Mouse (Mus musculus) central nervous system, embryonic 18 days (tissue): Measurements from ENCODE around the gene Cntn3. TPM values are rescaled to one million over a fixed set of nuclear protein-coding genes. Genes with fewer than 3 reads are reported as not detected.

Experiments
- polyA plus RNA-seq: library from polyadenylated mRNA; depleted of rRNA; stranded (reverse); fragments of >200 nt; gene quantifications from 2 replicates; pipeline ENCODE4 v1.2.3, GENCODE M21; 2012; rRNA removed

The Cntn3 gene
- 6.1 and 6.4 TPM in 2 replicates for polyA plus RNA-seq

GRCm38 (mm10) chr6:102573001-102573400 lies at the start of gene Cntn3:
TSS of gene Cntn3 (minus strand) at chr6:102573101.

